Mouse (Mus musculus): Measurements from ENCODE around the gene Tmem80. TPM values are rescaled to one million over a fixed set of nuclear protein-coding genes. Genes with fewer than 3 reads are reported as not detected.

The Tmem80 gene
- polyA plus RNA-seq, 1 experiment from 2014 or later = 40.2 TPM

DNA sequence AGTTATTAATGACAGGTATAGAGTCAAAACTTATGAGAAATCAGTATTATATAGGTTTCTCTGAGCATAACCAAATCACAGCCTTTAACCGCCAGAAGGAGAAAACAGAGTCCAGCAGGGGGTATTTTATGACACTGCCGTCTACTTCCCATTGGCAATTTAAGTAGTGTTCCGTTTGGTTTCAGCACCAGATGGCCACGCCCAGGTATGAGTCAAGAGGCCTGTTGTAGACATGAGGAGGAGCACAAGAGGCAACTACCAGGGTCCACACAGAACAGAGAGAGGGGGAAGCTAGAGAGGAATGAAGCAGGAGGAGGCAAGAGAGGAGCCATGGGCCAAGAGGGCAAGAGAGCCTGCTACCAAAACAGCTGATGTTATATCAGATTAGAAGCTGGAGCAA is 52.0 kb downstream of the Tmem80 start:
- H3K9me3 ChIP-seq (ENCODE audit: control insufficient read depth, low read length) = no peaks in the 10 kb centered on the region
- ATAC-seq (ENCODE audit: low read depth) = no peak
- H3K4me3 ChIP-seq (ENCODE audit: low read depth, low read length) = no peak overlapping the region
- no peak overlapping the region for H3K27ac ChIP-seq (ENCODE audit: low read depth, low read length)
- no peaks in the 10 kb centered on the region for H3K27me3 ChIP-seq (ENCODE audit: control insufficient read depth, insufficient read depth, low read length)
- no peak overlapping the region for H3K9ac ChIP-seq (replicated peaks; ENCODE audit: low read depth, low read length)
- 34% methylated on average over 4 of the region's 4 CpGs for WGBS
- H3K4me1 ChIP-seq (ENCODE audit: control insufficient read depth, insufficient read depth, low read length) = no peaks in the 10 kb centered on the region
- no peaks in the 10 kb centered on the region for H3K36me3 ChIP-seq (ENCODE audit: control insufficient read depth, insufficient read depth, low read length)
- no peak overlapping the region for H3K4me2 ChIP-seq (ENCODE audit: low read depth, low read length)

DNA sequence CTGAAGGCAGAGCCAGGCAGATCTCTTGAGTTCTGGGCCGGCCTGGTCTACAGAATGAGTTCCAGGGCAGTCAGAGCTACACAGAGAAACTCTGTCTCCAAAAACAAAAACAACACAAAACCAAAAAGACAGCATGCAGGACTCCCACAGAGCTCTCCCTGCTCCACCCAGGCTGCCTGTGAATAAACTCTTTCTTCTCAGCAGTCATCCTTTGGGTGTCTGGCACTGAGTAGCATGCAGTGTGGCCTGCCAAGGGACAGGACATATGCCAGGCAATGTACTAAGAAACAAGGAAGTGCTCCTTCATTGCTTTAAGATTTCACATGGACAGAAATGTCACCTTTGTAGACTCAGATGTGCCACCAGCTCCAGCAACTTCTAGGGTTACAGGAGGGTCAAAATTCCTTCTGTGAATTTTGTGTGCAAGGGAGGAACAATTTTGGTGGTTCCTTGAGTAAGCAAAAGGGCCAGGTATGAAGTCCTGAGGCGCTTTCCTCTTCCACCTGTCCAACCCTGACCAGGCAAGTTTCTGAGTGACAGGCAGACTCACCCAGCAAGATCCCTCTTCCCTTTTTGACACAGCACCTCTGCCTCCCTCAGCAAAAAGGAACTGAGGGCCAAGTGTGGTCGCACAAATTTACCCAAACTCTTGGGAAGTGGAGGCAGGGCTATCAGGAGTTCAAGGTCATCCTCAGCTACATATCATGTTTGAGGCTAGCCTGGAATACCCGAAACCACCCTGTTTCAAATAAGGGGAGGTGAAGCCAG is 53.7 kb downstream of the Tmem80 start:
- Histone ChIP-seq H3K27me3 (ENCODE audit: control insufficient read depth, insufficient read depth, low read length) (no peaks in the 10 kb centered on the region), H3K27ac (ENCODE audit: low read depth, low read length) (no peak overlapping the region), H3K4me1 (ENCODE audit: control insufficient read depth, insufficient read depth, low read length) (no peaks in the 10 kb centered on the region), H3K9ac (replicated peaks; ENCODE audit: low read depth, low read length) (no peak overlapping the region), H3K9me3 (ENCODE audit: control insufficient read depth, low read length) (no peaks in the 10 kb centered on the region), H3K36me3 (ENCODE audit: control insufficient read depth, insufficient read depth, low read length) (no peaks in the 10 kb centered on the region), H3K4me2 (ENCODE audit: low read depth, low read length) (no peak overlapping the region), H3K4me3 (ENCODE audit: low read depth, low read length) (no peak overlapping the region)
- ATAC-seq (ENCODE audit: low read depth) = no peak
- 79% methylated on average over 4 of the region's 4 CpGs for WGBS

Other genes starting within 250 kb of the Tmem80 start
- gene Pkp3, start 249.5 kb upstream of the Tmem80 start, polyA plus RNA-seq (2014; fragmentation: Nextera tagmentation; extraction: Ambion mirVana) = not detected in 2 replicates
- 1.2 and 2.2 TPM in 2 replicates for gene Sigirr, start 227.2 kb upstream of the Tmem80 start, polyA plus RNA-seq (2014; fragmentation: Nextera tagmentation; extraction: Ambion mirVana)
- gene Ano9, start 209.9 kb upstream of the Tmem80 start, polyA plus RNA-seq (2014; fragmentation: Nextera tagmentation; extraction: Ambion mirVana) = 0.14 and 0.63 TPM in 2 replicates
- 71.7 and 80.8 TPM in 2 replicates for gene Ptdss2, start 205.4 kb upstream of the Tmem80 start, polyA plus RNA-seq (2014; fragmentation: Nextera tagmentation; extraction: Ambion mirVana)
- 45.3 and 54.3 TPM in 2 replicates for gene Rnh1, start 154.9 kb upstream of the Tmem80 start, polyA plus RNA-seq (2014; fragmentation: Nextera tagmentation; extraction: Ambion mirVana)
- 152 and 166 TPM in 2 replicates for gene Hras, start 133.7 kb upstream of the Tmem80 start, polyA plus RNA-seq (2014; fragmentation: Nextera tagmentation; extraction: Ambion mirVana)
- 4.4 and 6.7 TPM in 2 replicates for gene Lrrc56, start 133.6 kb upstream of the Tmem80 start, polyA plus RNA-seq (2014; fragmentation: Nextera tagmentation; extraction: Ambion mirVana)
- gene Lmntd2, start 113.7 kb upstream of the Tmem80 start, polyA plus RNA-seq (2014; fragmentation: Nextera tagmentation; extraction: Ambion mirVana) = 0.21 and 0.45 TPM in 2 replicates
- 24.8 and 25.3 TPM in 2 replicates for gene Rassf7, start 111.9 kb upstream of the Tmem80 start, polyA plus RNA-seq (2014; fragmentation: Nextera tagmentation; extraction: Ambion mirVana)
- 59.5 and 72.3 TPM in 2 replicates for gene Phrf1, start 99.0 kb upstream of the Tmem80 start, polyA plus RNA-seq (2014; fragmentation: Nextera tagmentation; extraction: Ambion mirVana)
- 0.57 and 0.66 TPM in 2 replicates for gene Irf7, start 61.3 kb upstream of the Tmem80 start, polyA plus RNA-seq (2014; fragmentation: Nextera tagmentation; extraction: Ambion mirVana)
- gene Cdhr5, start 51.0 kb upstream of the Tmem80 start, polyA plus RNA-seq (2014; fragmentation: Nextera tagmentation; extraction: Ambion mirVana) = not detected in 2 replicates
- gene Sct, start 48.6 kb upstream of the Tmem80 start, polyA plus RNA-seq (2014; fragmentation: Nextera tagmentation; extraction: Ambion mirVana) = 3.9 and 4.2 TPM in 2 replicates
- gene Drd4, start 35.7 kb upstream of the Tmem80 start, polyA plus RNA-seq (2014; fragmentation: Nextera tagmentation; extraction: Ambion mirVana) = 0.73 and 0.90 TPM in 2 replicates
- 186 and 228 TPM in 2 replicates for gene Deaf1, start within 50 bp of the Tmem80 start, polyA plus RNA-seq (2014; fragmentation: Nextera tagmentation; extraction: Ambion mirVana)
- gene Eps8l2, start 11.1 kb downstream of the Tmem80 start, polyA plus RNA-seq (2014; fragmentation: Nextera tagmentation; extraction: Ambion mirVana) = 0.33 and 0.51 TPM in 2 replicates
- gene Taldo1, start 64.5 kb downstream of the Tmem80 start, polyA plus RNA-seq (2014; fragmentation: Nextera tagmentation; extraction: Ambion mirVana) = 265 and 311 TPM in 2 replicates
- 42.7 and 44.8 TPM in 2 replicates for gene Gatd1, start 86.4 kb downstream of the Tmem80 start, polyA plus RNA-seq (2014; fragmentation: Nextera tagmentation; extraction: Ambion mirVana)
- gene Cend1, start 101.8 kb downstream of the Tmem80 start, polyA plus RNA-seq (2014; fragmentation: Nextera tagmentation; extraction: Ambion mirVana) = 51.6 and 70.7 TPM in 2 replicates
- 66.9 and 80.4 TPM in 2 replicates for gene Slc25a22, start 110.2 kb downstream of the Tmem80 start, polyA plus RNA-seq (2014; fragmentation: Nextera tagmentation; extraction: Ambion mirVana)
- gene Pidd1, start 116.3 kb downstream of the Tmem80 start, polyA plus RNA-seq (2014; fragmentation: Nextera tagmentation; extraction: Ambion mirVana) = 2.0 and 2.5 TPM in 2 replicates
- gene Rplp2, start 119.6 kb downstream of the Tmem80 start, polyA plus RNA-seq (2014; fragmentation: Nextera tagmentation; extraction: Ambion mirVana) = 654 and 691 TPM in 2 replicates
- 14.0 and 14.7 TPM in 2 replicates for gene Pnpla2, start 127.5 kb downstream of the Tmem80 start, polyA plus RNA-seq (2014; fragmentation: Nextera tagmentation; extraction: Ambion mirVana)
- gene Cracr2b, start 133.4 kb downstream of the Tmem80 start, polyA plus RNA-seq (2014; fragmentation: Nextera tagmentation; extraction: Ambion mirVana) = 3.6 and 6.6 TPM in 2 replicates
- gene Cd151, start 139.7 kb downstream of the Tmem80 start, polyA plus RNA-seq (2014; fragmentation: Nextera tagmentation; extraction: Ambion mirVana) = 43.3 and 49.6 TPM in 2 replicates
- gene Polr2l, start 147.4 kb downstream of the Tmem80 start, polyA plus RNA-seq (2014; fragmentation: Nextera tagmentation; extraction: Ambion mirVana) = 74.0 and 87.3 TPM in 2 replicates
- gene Tspan4, start 147.5 kb downstream of the Tmem80 start, polyA plus RNA-seq (2014; fragmentation: Nextera tagmentation; extraction: Ambion mirVana) = 55.7 and 63.3 TPM in 2 replicates
- gene Chid1, start 212.1 kb downstream of the Tmem80 start, polyA plus RNA-seq (2014; fragmentation: Nextera tagmentation; extraction: Ambion mirVana) = 46.0 and 52.4 TPM in 2 replicates
- gene Ap2a2, start 234.4 kb downstream of the Tmem80 start, polyA plus RNA-seq (2014; fragmentation: Nextera tagmentation; extraction: Ambion mirVana) = 98.5 and 125 TPM in 2 replicates

All from neural tube, embryonic 14.5 days (tissue).